20 mouse cellular contexts compared by ENCODE assay signal in genomic region chr9:72875878-72876277, GRCm38 (mm10). TPM values are rescaled to one million over a fixed set of nuclear protein-coding genes. Genes with fewer than 3 reads are reported as not detected.
DNase-seq lines count a peak whose midpoint lies in the region; ATAC-seq and TF ChIP-seq lines count a peak whose summit lies in the region.
"Had no signal": no experiment of that assay in that cellular context is flagged by ENCODE, and none has a peak within 500 bp of the region (broad histone marks: within the 10 kb centered on the region; RNA-seq: fewer than 3 reads in every experiment).

No protein-coding gene starts in this region.

- no peaks in the 10 kb centered on the region for H3K9me3 ChIP-seq in forebrain, postnatal 0 days (ENCODE audit: low read length)
- H3K9me3 ChIP-seq in forebrain, embryonic 15.5 days: no peaks in the 10 kb centered on the region
- no peaks in the 10 kb centered on the region for H3K9me3 ChIP-seq in ES-Bruce4 (replicated peaks; ENCODE audit: control insufficient read depth, insufficient read depth, low read length, poor library complexity, severe bottlenecking)
- H3K9me3 ChIP-seq: heart, embryonic 13.5 days; intestine, embryonic 15.5 days; midbrain, embryonic 10.5 days; neural tube, embryonic 15.5 days had no signal

- ATAC-seq in forebrain, postnatal 0 days: no peak
- no peak for ATAC-seq in forebrain, embryonic 15.5 days (replicated peaks)
- ATAC-seq: intestine, embryonic 15.5 days had no signal

- intact Hi-C loops in left cerebral cortex, adult 2 months (cut with DNase I): no loop called here
- intact Hi-C loops in left cerebral cortex, postnatal 36 days (cut with DNase I): no loop called here
- intact Hi-C loops in gastrocnemius, postnatal 14 days (cut with DNase I; ENCODE audit: low total_unique reads): no loop called here

- TF ChIP-seq EP300 in ES-Bruce4 (IDR thresholded peaks at IDR 0.05; ENCODE audit: insufficient read depth, low read depth, low read length): no peak

- H3K27ac ChIP-seq in forebrain, postnatal 0 days (ENCODE audit: low read depth, low read length): no peak overlapping the region
- no peak overlapping the region for H3K27ac ChIP-seq in forebrain, embryonic 15.5 days (replicated peaks)
- H3K27ac ChIP-seq in left cerebral cortex, adult 2 months: no peak overlapping the region
- H3K27ac ChIP-seq in ES-Bruce4 (ENCODE audit: insufficient read depth, low read length): no peak overlapping the region
- no peak overlapping the region for H3K27ac ChIP-seq in cortical plate, adult 2 months (ENCODE audit: insufficient read depth, low read length)
- H3K27ac ChIP-seq: heart, embryonic 13.5 days; intestine, embryonic 15.5 days; midbrain, embryonic 10.5 days; neural tube, embryonic 15.5 days had no signal

- H3K4me2 ChIP-seq in forebrain, postnatal 0 days (ENCODE audit: low read depth): no peak overlapping the region
- no peak overlapping the region for H3K4me2 ChIP-seq in forebrain, embryonic 15.5 days (replicated peaks)
- H3K4me2 ChIP-seq: heart, embryonic 13.5 days; intestine, embryonic 15.5 days; liver, embryonic 11.5 days; neural tube, embryonic 15.5 days had no signal

- no peaks in the 10 kb centered on the region for H3K36me3 ChIP-seq in forebrain, postnatal 0 days (ENCODE audit: insufficient read depth)
- H3K36me3 ChIP-seq in forebrain, embryonic 15.5 days: no peaks in the 10 kb centered on the region
- no peaks in the 10 kb centered on the region for H3K36me3 ChIP-seq in ES-Bruce4 (ENCODE audit: control insufficient read depth, insufficient read depth, low read length, poor library complexity, severe bottlenecking)
- H3K36me3 ChIP-seq: heart, embryonic 13.5 days; intestine, embryonic 15.5 days; neural tube, embryonic 15.5 days had no signal

- H3K27me3 ChIP-seq in forebrain, postnatal 0 days (ENCODE audit: insufficient read depth, low read length): peaks cover 4% of the 10 kb centered on the region; the same call in 1 of the 2 replicates
- H3K27me3 ChIP-seq in forebrain, embryonic 15.5 days: peaks cover 10% of the 10 kb centered on the region; the same call in 1 of the 2 replicates
- H3K27me3 ChIP-seq in ES-Bruce4 (ENCODE audit: control insufficient read depth, insufficient read depth, low read length, poor library complexity, severe bottlenecking): no peaks in the 10 kb centered on the region
- H3K27me3 ChIP-seq: heart, embryonic 13.5 days; intestine, embryonic 15.5 days; neural tube, embryonic 15.5 days had no signal

- 90% methylated on average over 2 of the region's 2 CpGs for WGBS in forebrain, postnatal 0 days
- 88% methylated on average over 2 of the region's 2 CpGs for WGBS in forebrain, embryonic 15.5 days

- TF ChIP-seq CTCF in forebrain, postnatal 0 days (IDR thresholded peaks at IDR 0.05; ENCODE audit: low read depth): peak; percentile 39
- peak; percentile 26 for TF ChIP-seq CTCF in left cerebral cortex, adult 2 months (IDR thresholded peaks at IDR 0.05)
- TF ChIP-seq CTCF in ES-Bruce4 (IDR thresholded peaks at IDR 0.05; ENCODE audit: low read depth, low read length): peak; percentile 9
- TF ChIP-seq CTCF in cortical plate, adult 2 months (IDR thresholded peaks at IDR 0.05; ENCODE audit: extremely low read depth, insufficient read depth, low read length): 0 out of 2 replicates have a peak, but pooled peaks have one; percentile 8

- no peak overlapping the region for H3K9ac ChIP-seq in forebrain, postnatal 0 days
- H3K9ac ChIP-seq in forebrain, embryonic 15.5 days (replicated peaks): no peak overlapping the region
- H3K9ac ChIP-seq in ES-Bruce4 (ENCODE audit: low read depth, poor library complexity, severe bottlenecking): no peak overlapping the region
- H3K9ac ChIP-seq: heart, embryonic 13.5 days; intestine, embryonic 15.5 days; neural tube, embryonic 15.5 days had no signal

- TF ChIP-seq POLR2A in ES-Bruce4 (IDR thresholded peaks at IDR 0.05; ENCODE audit: insufficient read depth, low read length): no peak
- TF ChIP-seq POLR2A in cortical plate, adult 2 months (IDR thresholded peaks at IDR 0.05; ENCODE audit: extremely low read depth, insufficient read depth, low read length): no peak

- no peak overlapping the region for H3K4me3 ChIP-seq in forebrain, postnatal 0 days (ENCODE audit: low read depth, low read length)
- H3K4me3 ChIP-seq in forebrain, embryonic 15.5 days: no peak overlapping the region
- H3K4me3 ChIP-seq in left cerebral cortex, adult 2 months: no peak overlapping the region
- no peak overlapping the region for H3K4me3 ChIP-seq in ES-Bruce4 (ENCODE audit: low read depth, low read length)
- no peak overlapping the region for H3K4me3 ChIP-seq in cortical plate, adult 2 months (ENCODE audit: insufficient read depth, low read length)
- H3K4me3 ChIP-seq: heart, embryonic 13.5 days; intestine, embryonic 15.5 days; midbrain, embryonic 10.5 days; neural tube, embryonic 15.5 days had no signal

- DNase-seq in forebrain, postnatal 0 days: no peak
- no peak for DNase-seq in left cerebral cortex, adult 2 months (ENCODE audit: extremely low spot score in 1 of 2, low spot score in 2 of 2)
- DNase-seq in left cerebral cortex, postnatal 36 days (ENCODE audit: low spot score in 2 of 2): no peak
- no peak for DNase-seq in spleen, adult 18-20 months
- DNase-seq in gastrocnemius, postnatal 14 days: no peak
- DNase-seq: adrenal gland, postnatal 10 days; cerebellum, postnatal 14 days; gastrocnemius, postnatal 36 days; kidney, postnatal 14 days; lung, postnatal 14 days; thymus, postnatal 25 days had no signal

- H3K4me1 ChIP-seq in forebrain, postnatal 0 days (ENCODE audit: insufficient read depth): peaks cover 7% of the 10 kb centered on the region; the same call in 1 of the 2 replicates
- H3K4me1 ChIP-seq in forebrain, embryonic 15.5 days: peaks cover 26% of the 10 kb centered on the region
- H3K4me1 ChIP-seq in ES-Bruce4 (ENCODE audit: control insufficient read depth, insufficient read depth, low read length): peaks cover 3% of the 10 kb centered on the region
- H3K4me1 ChIP-seq in cortical plate, adult 2 months (ENCODE audit: control insufficient read depth, insufficient read depth, low read length): no peaks in the 10 kb centered on the region

RNA-seq across cellular contexts. Expression of gene Pygo1, which starts 49.6 kb away (rescaled TPM):
- 34.6 and 41.7 TPM in 2 replicates for total RNA-seq in forebrain, postnatal 0 days (2014; rRNA removed)
- 5.7 and 9.6 TPM in 2 replicates for polyA plus RNA-seq in forebrain, postnatal 0 days (2015; fragmentation: Nextera tagmentation; extraction: Ambion mirVana)
- polyA plus RNA-seq in forebrain, embryonic 15.5 days (2015; fragmentation: Nextera tagmentation; extraction: Ambion mirVana): 14.8 and 15.4 TPM in 2 replicates
- 10 to 100 TPM; 18.6 to 19.5 TPM for total RNA-seq in left cerebral cortex, adult 2 months (2021)
- total RNA-seq in left cerebral cortex, postnatal 36 days (2021): 10 to 100 TPM; 14.3 to 17.2 TPM
- 1.2 and 1.3 TPM in 2 replicates for polyA plus RNA-seq in ES-Bruce4 (2011; ENCODE audit: insufficient read depth, insufficient read length, low read depth, missing spikeins)
- 7.7 and 8.5 TPM in 2 replicates for polyA plus RNA-seq in cortical plate, adult 2 months (2012; rRNA removed)
- 1 to 10 TPM; 4.0 to 6.2 TPM for total RNA-seq in gastrocnemius, postnatal 14 days (2021)
- total RNA-seq: hematopoietic stem cell, adult 5-6 weeks had no signal
